ENCODE assay signal across 16 mouse cellular contexts in genomic region chr2:79603363-79603762, GRCm38 (mm10).
"Had no signal": no experiment of that assay in that cellular context is flagged by ENCODE, and none has a peak within 500 bp of the region (broad histone marks: within the 10 kb centered on the region; RNA-seq: fewer than 3 reads in every experiment).

No protein-coding gene starts in this region.

- H3K4me3 ChIP-seq: layer of hippocampus, adult 2 months; limb, embryonic 15.5 days; liver, embryonic 12.5 days; megakaryocyte, embryonic 14.5 days; midbrain, embryonic 15.5 days had no signal

- H3K4me1 ChIP-seq: limb, embryonic 15.5 days had no signal

- H3K27me3 ChIP-seq: limb, embryonic 15.5 days; liver, embryonic 12.5 days; megakaryocyte, embryonic 14.5 days; midbrain, embryonic 15.5 days had no signal

- ATAC-seq: inflammation-experienced regulatory T-cells, adult 6 months; liver, embryonic 12.5 days; midbrain, embryonic 15.5 days had no signal

- H3K27ac ChIP-seq: layer of hippocampus, adult 2 months; limb, embryonic 15.5 days; liver, embryonic 12.5 days; macrophage; midbrain, embryonic 15.5 days had no signal

- H3K36me3 ChIP-seq: limb, embryonic 15.5 days; liver, embryonic 12.5 days; midbrain, embryonic 15.5 days had no signal

- H3K9me3 ChIP-seq: limb, embryonic 15.5 days; liver, embryonic 12.5 days; megakaryocyte, embryonic 14.5 days; midbrain, embryonic 15.5 days had no signal

- H3K9ac ChIP-seq: limb, embryonic 15.5 days; liver, embryonic 12.5 days; lung, embryonic 14.5 days; midbrain, embryonic 15.5 days had no signal

- H3K4me2 ChIP-seq: limb, embryonic 15.5 days; liver, embryonic 12.5 days; lung, embryonic 14.5 days; midbrain, embryonic 11.5 days; midbrain, embryonic 15.5 days had no signal

- DNase-seq: kidney, adult 2 months; kidney, postnatal 14 days; lung, embryonic 14.5 days; lung, postnatal 10 days; right cerebral cortex, adult 18-20 months; spleen, adult 18-20 months; thymus, adult 2 months; thymus, postnatal 25 days had no signal
